Mouse (Mus musculus): ENCODE results near the gene Lrrc8d. TPM values are rescaled to one million over a fixed set of nuclear protein-coding genes. Genes with fewer than 3 reads are reported as not detected.

Lrrc8d gene
- polyA plus RNA-seq, 1 experiment from 2014 or later: 20.5 TPM

- DNase-seq (ENCODE audit: low spot score) (peak; percentile 30), ATAC-seq (no peak)
- Histone ChIP-seq H3K9ac (replicated peaks; ENCODE audit: low read depth) (0 out of 2 replicates have a peak overlapping the region, but pooled peaks have one; percentile 3), H3K9me3 (ENCODE audit: low read length) (no peaks in the 10 kb centered on the region), H3K4me3 (ENCODE audit: low read depth, low read length) (no peak overlapping the region), H3K4me1 (ENCODE audit: insufficient read depth, low read depth, low read length) (peaks cover 4% of the 10 kb centered on the region; the same call in 1 of the 2 replicates), H3K27ac (ENCODE audit: low read length) (no peak overlapping the region), H3K27me3 (replicated peaks; ENCODE audit: insufficient read depth, low read length) (no peaks in the 10 kb centered on the region), H3K4me2 (replicated peaks; ENCODE audit: low read depth, low read length) (peak overlapping the region; percentile 25; the same call in 1 of the 2 replicates), H3K36me3 (ENCODE audit: insufficient read depth, low read length) (no peaks in the 10 kb centered on the region)
- WGBS: 18% methylated on average over 4 of the region's 4 CpGs
- no peak for TF ChIP-seq CTCF (IDR thresholded peaks at IDR 0.05)
- no peak for TF ChIP-seq EP300 (IDR thresholded peaks at IDR 0.05)
Measured at GRCm38 (mm10) chr5:105867427-105867826, 167.7 kb downstream of the Lrrc8d start.

- no peaks in the 10 kb centered on the region for H3K9me3 ChIP-seq (ENCODE audit: low read length)
- no peaks in the 10 kb centered on the region for H3K27me3 ChIP-seq (replicated peaks; ENCODE audit: insufficient read depth, low read length)
- H3K27ac ChIP-seq (ENCODE audit: low read length): no peak overlapping the region
- 46% methylated on average over 16 of the region's 16 CpGs for WGBS
- H3K36me3 ChIP-seq (ENCODE audit: insufficient read depth, low read length): no peaks in the 10 kb centered on the region
- H3K4me1 ChIP-seq (ENCODE audit: insufficient read depth, low read depth, low read length): peaks cover 4% of the 10 kb centered on the region; the same call in 1 of the 2 replicates
- peak overlapping the region; percentile 25; the same call in 1 of the 2 replicates for H3K4me2 ChIP-seq (replicated peaks; ENCODE audit: low read depth, low read length)
- no peak overlapping the region for H3K4me3 ChIP-seq (ENCODE audit: low read depth, low read length)
- DNase-seq (ENCODE audit: low spot score) (peak; percentile 79), ATAC-seq (peak; percentile 76)
- TF ChIP-seq EP300 (IDR thresholded peaks at IDR 0.05) (no peak), CTCF (IDR thresholded peaks at IDR 0.05) (no peak; the same call in 1 of the 2 replicates)
- 0 out of 2 replicates have a peak overlapping the region, but pooled peaks have one; percentile 3 for H3K9ac ChIP-seq (replicated peaks; ENCODE audit: low read depth)
Measured at GRCm38 (mm10) chr5:105867841-105868447, 168.2 kb downstream of the Lrrc8d start.

GRCm38 (mm10) chr5:105868593-105868992, 168.8 kb downstream of the Lrrc8d start:
- H3K9ac ChIP-seq (replicated peaks; ENCODE audit: low read depth): no peak overlapping the region
- no peak overlapping the region for H3K4me3 ChIP-seq (ENCODE audit: low read depth, low read length)
- TF ChIP-seq CTCF (IDR thresholded peaks at IDR 0.05) (peak; percentile 98), EP300 (IDR thresholded peaks at IDR 0.05) (peak; percentile 38; the same call in 1 of the 2 replicates)
- no peak overlapping the region for H3K27ac ChIP-seq (ENCODE audit: low read length)
- 22% methylated on average over 3 of the region's 3 CpGs for WGBS
- H3K4me1 ChIP-seq (ENCODE audit: insufficient read depth, low read depth, low read length): peaks cover 4% of the 10 kb centered on the region; the same call in 1 of the 2 replicates
- H3K4me2 ChIP-seq (replicated peaks; ENCODE audit: low read depth, low read length): no peak overlapping the region
- H3K27me3 ChIP-seq (replicated peaks; ENCODE audit: insufficient read depth, low read length): no peaks in the 10 kb centered on the region
- H3K36me3 ChIP-seq (ENCODE audit: insufficient read depth, low read length): no peaks in the 10 kb centered on the region
- peak; percentile 72 for ATAC-seq
- peak; percentile 90 for DNase-seq (ENCODE audit: low spot score)
- no peaks in the 10 kb centered on the region for H3K9me3 ChIP-seq (ENCODE audit: low read length)

DNA sequence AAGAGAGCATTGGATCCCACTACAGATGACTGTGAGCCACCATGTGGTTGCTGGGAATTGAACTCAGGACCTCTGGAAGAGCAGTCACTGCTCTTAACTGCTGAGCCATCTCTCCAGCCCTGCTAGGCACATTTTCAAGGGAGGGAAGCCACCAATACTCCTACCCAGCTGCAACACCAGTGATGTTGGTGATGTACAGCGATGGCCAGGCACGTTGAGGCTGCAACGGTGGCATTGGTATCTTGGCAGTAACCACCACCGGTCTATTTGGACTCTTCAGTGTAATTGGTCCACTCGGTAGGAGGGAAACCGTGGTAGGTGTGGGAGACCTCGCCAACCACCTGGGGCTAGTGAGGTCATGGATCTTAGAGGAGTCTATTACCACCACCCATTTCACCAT, 170.0 kb downstream of the Lrrc8d start:
- TF ChIP-seq CTCF (IDR thresholded peaks at IDR 0.05): no peak
- TF ChIP-seq EP300 (IDR thresholded peaks at IDR 0.05): no peak
- Histone ChIP-seq H3K4me3 (ENCODE audit: low read depth, low read length) (no peak overlapping the region), H3K9ac (replicated peaks; ENCODE audit: low read depth) (no peak overlapping the region), H3K36me3 (ENCODE audit: insufficient read depth, low read length) (no peaks in the 10 kb centered on the region), H3K27ac (ENCODE audit: low read length) (no peak overlapping the region), H3K4me2 (replicated peaks; ENCODE audit: low read depth, low read length) (no peak overlapping the region), H3K4me1 (ENCODE audit: insufficient read depth, low read depth, low read length) (peaks cover 4% of the 10 kb centered on the region; the same call in 1 of the 2 replicates), H3K27me3 (replicated peaks; ENCODE audit: insufficient read depth, low read length) (no peaks in the 10 kb centered on the region), H3K9me3 (ENCODE audit: low read length) (no peaks in the 10 kb centered on the region)
- WGBS: 79% methylated on average over 7 of the region's 7 CpGs
- DNase-seq (ENCODE audit: low spot score): no peak
- ATAC-seq: no peak

GRCm38 (mm10) chr5:105871140-105871539, 171.4 kb downstream of the Lrrc8d start:
- no peak for DNase-seq (ENCODE audit: low spot score)
- no peak overlapping the region for H3K4me3 ChIP-seq (ENCODE audit: low read depth, low read length)
- no peak overlapping the region for H3K4me2 ChIP-seq (replicated peaks; ENCODE audit: low read depth, low read length)
- no peak for ATAC-seq
- TF ChIP-seq EP300 (IDR thresholded peaks at IDR 0.05) (no peak), CTCF (IDR thresholded peaks at IDR 0.05) (no peak)
- no peaks in the 10 kb centered on the region for H3K27me3 ChIP-seq (replicated peaks; ENCODE audit: insufficient read depth, low read length)
- peaks cover 4% of the 10 kb centered on the region; the same call in 1 of the 2 replicates for H3K4me1 ChIP-seq (ENCODE audit: insufficient read depth, low read depth, low read length)
- no peak overlapping the region for H3K27ac ChIP-seq (ENCODE audit: low read length)
- WGBS: 64% methylated on average over 3 of the region's 3 CpGs
- H3K36me3 ChIP-seq (ENCODE audit: insufficient read depth, low read length): no peaks in the 10 kb centered on the region
- H3K9ac ChIP-seq (replicated peaks; ENCODE audit: low read depth): no peak overlapping the region
- H3K9me3 ChIP-seq (ENCODE audit: low read length): no peaks in the 10 kb centered on the region

DNA sequence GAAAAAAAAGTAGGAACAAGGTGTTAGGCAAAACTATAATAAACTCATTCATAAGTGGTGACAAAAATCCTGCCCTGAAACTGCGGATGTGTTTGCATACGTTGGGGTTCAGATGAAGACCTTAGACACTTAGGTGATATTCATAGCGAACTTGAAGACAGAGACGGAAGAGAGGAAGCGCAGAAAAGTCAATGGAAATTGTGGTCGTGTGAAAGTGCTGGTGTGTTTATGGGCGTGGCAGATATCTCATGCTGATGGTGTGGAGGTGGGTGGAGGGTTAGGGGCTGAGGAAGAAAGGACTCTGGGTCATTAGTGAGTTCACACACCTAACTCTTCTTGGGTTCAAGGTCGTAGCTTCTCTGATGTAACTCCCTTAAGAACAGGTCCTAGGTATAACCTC, 172.4 kb downstream of the Lrrc8d start:
- 65% methylated on average over 8 of the region's 8 CpGs for WGBS
- no peak overlapping the region for H3K9ac ChIP-seq (replicated peaks; ENCODE audit: low read depth)
- TF ChIP-seq EP300 (IDR thresholded peaks at IDR 0.05) (no peak), CTCF (IDR thresholded peaks at IDR 0.05) (no peak)
- H3K4me1 ChIP-seq (ENCODE audit: insufficient read depth, low read depth, low read length): peaks cover 4% of the 10 kb centered on the region; the same call in 1 of the 2 replicates
- H3K4me2 ChIP-seq (replicated peaks; ENCODE audit: low read depth, low read length): no peak overlapping the region
- DNase-seq (ENCODE audit: low spot score): no peak
- no peaks in the 10 kb centered on the region for H3K36me3 ChIP-seq (ENCODE audit: insufficient read depth, low read length)
- H3K27ac ChIP-seq (ENCODE audit: low read length): no peak overlapping the region
- no peak for ATAC-seq
- no peaks in the 10 kb centered on the region for H3K9me3 ChIP-seq (ENCODE audit: low read length)
- no peak overlapping the region for H3K4me3 ChIP-seq (ENCODE audit: low read depth, low read length)
- no peaks in the 10 kb centered on the region for H3K27me3 ChIP-seq (replicated peaks; ENCODE audit: insufficient read depth, low read length)
